Mouse (Mus musculus) megakaryocyte, embryonic 14.5 days (primary cell): ENCODE data around the gene Fcgr4.

Experiments used
- FLI1 ChIP-seq: IDR thresholded peaks from 2 replicates; pipeline ENCODE4 v1.6.1; 2012; ENCODE audit warnings: low read length, inconsistent platforms, mixed read lengths
- GATA1 ChIP-seq: IDR thresholded peaks from 3 replicates; pipeline ENCODE4 v1.6.1; 2012; ENCODE audit warnings: mixed read lengths, low read length, inconsistent platforms, borderline replicate concordance

DNA sequence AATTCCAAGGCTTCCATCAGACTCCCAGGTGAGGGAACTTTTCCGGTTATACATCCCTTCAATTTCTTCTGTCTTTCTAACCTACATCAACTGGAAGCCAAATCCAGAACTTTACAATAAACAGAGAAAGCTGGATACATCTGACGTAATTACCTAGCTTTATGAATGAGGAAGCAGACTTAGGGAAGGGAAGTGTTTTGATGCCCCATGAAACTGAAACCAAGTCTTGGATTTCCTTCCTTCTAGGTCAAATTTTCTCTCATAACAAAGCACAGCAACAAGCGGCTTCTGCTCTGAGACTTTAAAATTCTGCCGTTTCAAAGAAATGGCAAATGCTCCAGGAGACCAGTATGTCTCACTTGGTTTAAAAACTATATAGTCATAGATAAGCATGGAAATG is 12.4 kb upstream of the Fcgr4 start:
- TF ChIP-seq GATA1 (no peak), FLI1 (no peak)
